Mouse (Mus musculus): ENCODE results near the gene Gaa. TPM values are rescaled to one million over a fixed set of nuclear protein-coding genes. Genes with fewer than 3 reads are reported as not detected.

Gaa gene
- polyA plus RNA-seq, 1 experiment from 2014 or later: 29.0 TPM

DNA sequence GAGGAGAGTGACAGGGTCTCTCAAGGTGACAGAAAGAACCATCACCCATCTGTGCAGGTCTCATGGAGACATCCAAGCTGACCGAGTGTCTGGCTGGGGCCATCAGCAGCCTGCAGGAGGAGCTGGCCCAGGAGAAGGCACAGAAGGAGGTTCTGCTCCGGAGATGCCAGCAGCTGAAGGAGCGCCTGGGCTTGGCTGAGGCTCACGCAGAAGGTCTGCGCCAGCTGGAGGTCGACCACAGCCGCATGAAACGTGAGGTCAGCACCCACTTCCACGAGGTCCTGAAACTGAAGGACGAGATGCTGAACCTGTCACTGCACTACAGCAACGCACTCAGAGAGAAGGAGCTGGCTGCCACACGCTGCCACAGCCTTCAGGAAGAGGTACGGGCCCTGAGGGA, 54.8 kb downstream of the Gaa start:
- Histone ChIP-seq H3K9me3 (ENCODE audit: low read length) (0 out of 2 replicates have a peak, but pooled peaks cover 3% of the 10 kb centered on the region), H3K4me1 (ENCODE audit: insufficient read depth) (no peaks in the 10 kb centered on the region), H3K4me2 (ENCODE audit: low read depth, low read length) (no peak overlapping the region), H3K27me3 (ENCODE audit: insufficient read depth, low read length) (no peaks in the 10 kb centered on the region), H3K27ac (ENCODE audit: low read depth) (no peak overlapping the region), H3K4me3 (ENCODE audit: low read depth, low read length) (no peak overlapping the region), H3K36me3 (replicated peaks; ENCODE audit: insufficient read depth, low read length) (no peaks in the 10 kb centered on the region), H3K9ac (replicated peaks) (no peak overlapping the region)
- DNase-seq: no peak
- no peak for TF ChIP-seq CTCF (IDR thresholded peaks at IDR 0.05; ENCODE audit: low read depth)
- no peak for TF ChIP-seq EP300 (IDR thresholded peaks at IDR 0.05; ENCODE audit: low read depth)
- no peak for ATAC-seq
- WGBS (ENCODE audit: insufficient replicate concordance): 66% methylated on average over 13 of the region's 13 CpGs

DNA sequence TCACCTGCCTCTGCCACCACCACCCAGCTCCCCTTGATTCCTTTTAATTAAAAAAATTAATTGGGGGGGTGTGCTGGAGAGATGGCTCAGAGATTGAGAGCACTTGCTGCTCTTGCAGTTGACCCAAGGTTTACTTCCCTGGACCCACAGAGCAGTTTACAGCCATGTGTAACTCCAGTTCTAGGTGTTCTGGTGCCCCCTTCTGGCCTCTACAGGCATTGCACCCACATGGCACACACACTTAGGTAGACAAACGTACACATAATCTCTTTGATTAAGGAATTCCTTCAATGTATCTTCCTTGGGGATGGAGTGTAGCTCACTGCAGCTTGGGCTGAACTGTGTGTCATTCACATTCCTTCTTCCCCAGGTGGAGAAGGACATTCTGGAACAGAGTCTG, 57.4 kb downstream of the Gaa start:
- 0 out of 2 replicates have a peak, but pooled peaks cover 3% of the 10 kb centered on the region for H3K9me3 ChIP-seq (ENCODE audit: low read length)
- TF ChIP-seq CTCF (IDR thresholded peaks at IDR 0.05; ENCODE audit: low read depth): peak; percentile 59
- no peak for TF ChIP-seq EP300 (IDR thresholded peaks at IDR 0.05; ENCODE audit: low read depth)
- no peaks in the 10 kb centered on the region for H3K27me3 ChIP-seq (ENCODE audit: insufficient read depth, low read length)

DNA sequence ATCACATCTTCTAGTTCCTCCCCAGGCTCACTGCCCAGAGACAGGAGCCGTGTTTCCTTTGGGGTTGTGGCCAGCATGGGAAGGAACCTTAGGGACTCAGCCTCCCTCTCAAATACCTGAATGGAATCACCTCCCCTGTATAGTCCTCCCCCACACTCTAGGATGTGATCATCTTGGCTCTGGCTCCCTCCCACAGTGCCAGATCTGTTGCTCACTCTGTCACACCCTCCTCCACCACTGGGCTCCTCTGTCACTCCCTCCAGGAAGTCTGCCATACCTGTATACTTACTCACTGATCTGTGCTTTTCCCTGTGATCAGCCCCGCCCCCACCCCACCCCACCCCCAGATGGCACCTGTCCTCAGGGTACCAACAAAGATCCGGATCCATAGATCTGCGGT, 62.9 kb downstream of the Gaa start:
- Histone ChIP-seq H3K36me3 (replicated peaks; ENCODE audit: insufficient read depth, low read length) (no peaks in the 10 kb centered on the region), H3K4me3 (ENCODE audit: low read depth, low read length) (no peak overlapping the region), H3K27ac (ENCODE audit: low read depth) (no peak overlapping the region), H3K9ac (replicated peaks) (no peak overlapping the region), H3K4me1 (ENCODE audit: insufficient read depth) (no peaks in the 10 kb centered on the region), H3K9me3 (ENCODE audit: low read length) (no peaks in the 10 kb centered on the region), H3K4me2 (ENCODE audit: low read depth, low read length) (no peak overlapping the region), H3K27me3 (ENCODE audit: insufficient read depth, low read length) (no peaks in the 10 kb centered on the region)
- DNase-seq (no peak), ATAC-seq (no peak)
- WGBS (ENCODE audit: insufficient replicate concordance): 68% methylated on average over 4 of the region's 4 CpGs
- TF ChIP-seq CTCF (IDR thresholded peaks at IDR 0.05; ENCODE audit: low read depth): no peak
- TF ChIP-seq EP300 (IDR thresholded peaks at IDR 0.05; ENCODE audit: low read depth): no peak

More for the DNA sequence above, 57.4 kb downstream of the Gaa start:
- H3K4me1 ChIP-seq (ENCODE audit: insufficient read depth): no peaks in the 10 kb centered on the region
- no peak overlapping the region for H3K4me3 ChIP-seq (ENCODE audit: low read depth, low read length)
- H3K4me2 ChIP-seq (ENCODE audit: low read depth, low read length): no peak overlapping the region
- no peak overlapping the region for H3K9ac ChIP-seq (replicated peaks)
- 79% methylated on average over 1 of the region's 1 CpGs for WGBS (ENCODE audit: insufficient replicate concordance)
- DNase-seq (no peak), ATAC-seq (no peak)
- no peaks in the 10 kb centered on the region for H3K36me3 ChIP-seq (replicated peaks; ENCODE audit: insufficient read depth, low read length)
- no peak overlapping the region for H3K27ac ChIP-seq (ENCODE audit: low read depth)

DNA sequence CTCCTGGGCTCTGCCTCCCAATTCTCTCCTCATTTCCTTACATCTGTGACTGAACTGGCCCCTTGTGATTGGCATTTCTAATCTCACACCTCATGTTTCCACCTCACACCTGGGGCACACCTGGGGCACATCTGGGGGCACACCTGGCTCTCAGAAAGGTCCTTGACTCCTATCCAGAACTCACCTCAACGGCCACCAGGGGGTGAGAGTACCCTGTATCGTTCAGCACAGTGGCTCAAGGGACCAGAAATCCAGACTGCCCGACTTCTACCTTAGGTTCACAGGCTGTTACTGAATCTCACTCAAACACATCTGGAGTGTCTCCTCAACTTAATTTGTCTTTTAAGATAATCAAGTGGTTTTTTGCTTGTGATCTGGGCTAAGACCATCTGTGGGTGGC, 64.3 kb downstream of the Gaa start:
- H3K27me3 ChIP-seq (ENCODE audit: insufficient read depth, low read length): no peaks in the 10 kb centered on the region
- no peaks in the 10 kb centered on the region for H3K4me1 ChIP-seq (ENCODE audit: insufficient read depth)
- no peak overlapping the region for H3K27ac ChIP-seq (ENCODE audit: low read depth)
- WGBS (ENCODE audit: insufficient replicate concordance): 29% methylated on average over 3 of the region's 3 CpGs
- H3K36me3 ChIP-seq (replicated peaks; ENCODE audit: insufficient read depth, low read length): no peaks in the 10 kb centered on the region
- no peaks in the 10 kb centered on the region for H3K9me3 ChIP-seq (ENCODE audit: low read length)
- H3K4me3 ChIP-seq (ENCODE audit: low read depth, low read length): no peak overlapping the region
- DNase-seq (no peak), ATAC-seq (no peak)
- no peak overlapping the region for H3K9ac ChIP-seq (replicated peaks)
- TF ChIP-seq CTCF (IDR thresholded peaks at IDR 0.05; ENCODE audit: low read depth): peak; percentile 29; the same call in 1 of the 2 replicates
- TF ChIP-seq EP300 (IDR thresholded peaks at IDR 0.05; ENCODE audit: low read depth): no peak
- H3K4me2 ChIP-seq (ENCODE audit: low read depth, low read length): no peak overlapping the region

Other genes with a start within 250 kb of the Gaa start
- 1.9 and 2.0 TPM in 2 replicates for gene Cbx2, start 244.9 kb upstream of the Gaa start, polyA plus RNA-seq (2015; fragmentation: Nextera tagmentation; extraction: Ambion mirVana)
- gene Cbx8, start 226.9 kb upstream of the Gaa start, polyA plus RNA-seq (2015; fragmentation: Nextera tagmentation; extraction: Ambion mirVana): 3.1 and 3.9 TPM in 2 replicates
- 2.8 and 4.7 TPM in 2 replicates for gene Cbx4, start 181.7 kb upstream of the Gaa start, polyA plus RNA-seq (2015; fragmentation: Nextera tagmentation; extraction: Ambion mirVana)
- 1.0 and 1.5 TPM in 2 replicates for gene Tbc1d16, start 39.4 kb upstream of the Gaa start, polyA plus RNA-seq (2015; fragmentation: Nextera tagmentation; extraction: Ambion mirVana)
- 0.89 and 0.95 TPM in 2 replicates for gene Ccdc40, start 39.3 kb upstream of the Gaa start, polyA plus RNA-seq (2015; fragmentation: Nextera tagmentation; extraction: Ambion mirVana)
- 119 and 125 TPM in 2 replicates for gene Eif4a3, start 32.2 kb downstream of the Gaa start, polyA plus RNA-seq (2015; fragmentation: Nextera tagmentation; extraction: Ambion mirVana)
- 0.06 and 0.09 TPM in 2 replicates for gene Card14, start 39.9 kb downstream of the Gaa start, polyA plus RNA-seq (2015; fragmentation: Nextera tagmentation; extraction: Ambion mirVana)
- 4.1 and 4.2 TPM in 2 replicates for gene Sgsh, start 87.6 kb downstream of the Gaa start, polyA plus RNA-seq (2015; fragmentation: Nextera tagmentation; extraction: Ambion mirVana)
- 2.1 and 2.2 TPM in 2 replicates for gene Slc26a11, start 87.7 kb downstream of the Gaa start, polyA plus RNA-seq (2015; fragmentation: Nextera tagmentation; extraction: Ambion mirVana)
- gene Rnf213, start 125.2 kb downstream of the Gaa start, polyA plus RNA-seq (2015; fragmentation: Nextera tagmentation; extraction: Ambion mirVana): 6.6 and 7.4 TPM in 2 replicates
- gene Endov, start 223.5 kb downstream of the Gaa start, polyA plus RNA-seq (2015; fragmentation: Nextera tagmentation; extraction: Ambion mirVana): 5.2 and 6.4 TPM in 2 replicates

Measured in liver, postnatal 0 days (tissue).